35 mouse cellular contexts compared by ENCODE assay signal in the genomic region with DNA sequence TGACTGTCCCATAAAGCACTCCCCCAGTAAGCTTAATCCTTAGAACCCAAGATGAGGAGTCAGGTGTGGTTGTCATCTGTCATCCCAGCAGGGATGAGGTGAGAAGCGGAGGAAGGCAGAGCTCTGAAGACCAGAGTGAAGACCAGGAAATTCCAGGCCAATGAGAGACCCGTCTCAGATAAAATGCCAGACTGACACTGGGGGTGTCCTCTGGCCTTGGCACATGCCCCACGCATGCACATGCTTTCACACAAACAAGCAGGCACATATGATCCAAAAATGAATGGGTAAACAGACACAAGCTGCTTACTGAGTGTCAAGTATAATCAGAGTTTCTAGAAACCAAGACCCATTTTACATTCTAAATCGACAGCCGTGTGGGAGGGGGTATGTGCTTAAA.
"Had no signal": no experiment of that assay in that cellular context is flagged by ENCODE, and none has a peak within 500 bp of the region (broad histone marks: within the 10 kb centered on the region; RNA-seq: fewer than 3 reads in every experiment).

No protein-coding gene starts in this region.

- H3K27ac ChIP-seq: heart, embryonic 13.5 days; heart, embryonic 15.5 days; hindbrain, embryonic 10.5 days; hindbrain, embryonic 12.5 days; hindbrain, embryonic 13.5 days; hindbrain, embryonic 14.5 days; hindbrain, embryonic 15.5 days; hindbrain, postnatal 0 days; intestine, embryonic 15.5 days; kidney, embryonic 15.5 days; kidney, postnatal 0 days; layer of hippocampus, adult 2 months; left cerebral cortex, adult 2 months had no signal

- H3K4me2 ChIP-seq: heart, embryonic 11.5 days; heart, embryonic 12.5 days; heart, embryonic 13.5 days; heart, embryonic 15.5 days; hindbrain, embryonic 12.5 days; hindbrain, embryonic 13.5 days; hindbrain, embryonic 14.5 days; hindbrain, embryonic 15.5 days; intestine, embryonic 15.5 days; kidney, embryonic 15.5 days had no signal

- H3K9me3 ChIP-seq: heart, embryonic 12.5 days; heart, embryonic 13.5 days; heart, embryonic 15.5 days; hindbrain, embryonic 10.5 days; hindbrain, embryonic 12.5 days; hindbrain, embryonic 13.5 days; hindbrain, embryonic 15.5 days; intestine, embryonic 15.5 days; kidney, embryonic 15.5 days had no signal

- DNase-seq: heart, postnatal 10 days; heart, postnatal 14 days; heart, postnatal 36 days; heart, postnatal 4 days; kidney, adult 11 months; kidney, adult 18-20 months; kidney, adult 2 months; kidney, adult 8-10 months; kidney, adult 9 months; kidney, postnatal 10 days; kidney, postnatal 14 days; kidney, postnatal 25 days; kidney, postnatal 36 days; kidney, postnatal 4 days; layer of hippocampus, adult 9-11 months; layer of hippocampus, postnatal 36 days had no signal

- H3K27me3 ChIP-seq: heart, embryonic 12.5 days; heart, embryonic 13.5 days; heart, embryonic 15.5 days; hindbrain, embryonic 12.5 days; hindbrain, embryonic 13.5 days; hindbrain, embryonic 15.5 days; intestine, embryonic 15.5 days; kidney, embryonic 15.5 days had no signal

- H3K4me3 ChIP-seq: heart, embryonic 12.5 days; heart, embryonic 13.5 days; heart, embryonic 15.5 days; hindbrain, embryonic 10.5 days; hindbrain, embryonic 12.5 days; hindbrain, embryonic 13.5 days; hindbrain, embryonic 15.5 days; intestine, embryonic 15.5 days; kidney, embryonic 15.5 days; layer of hippocampus, adult 2 months; left cerebral cortex, adult 2 months had no signal

- H3K9ac ChIP-seq: heart, embryonic 12.5 days; heart, embryonic 13.5 days; heart, embryonic 15.5 days; hindbrain, embryonic 12.5 days; hindbrain, embryonic 13.5 days; hindbrain, embryonic 14.5 days; hindbrain, embryonic 15.5 days; intestine, embryonic 15.5 days; kidney, embryonic 15.5 days had no signal

- H3K4me1 ChIP-seq: heart, embryonic 12.5 days; heart, embryonic 13.5 days; heart, embryonic 15.5 days; hindbrain, embryonic 10.5 days; hindbrain, embryonic 12.5 days; hindbrain, embryonic 13.5 days; hindbrain, embryonic 15.5 days; intestine, embryonic 15.5 days had no signal

- H3K36me3 ChIP-seq: heart, embryonic 12.5 days; heart, embryonic 13.5 days; heart, embryonic 15.5 days; hindbrain, embryonic 10.5 days; hindbrain, embryonic 12.5 days; hindbrain, embryonic 13.5 days; hindbrain, embryonic 15.5 days; intestine, embryonic 15.5 days; kidney, embryonic 15.5 days had no signal

- ATAC-seq: hindbrain, embryonic 16.5 days; hindbrain, postnatal 0 days; inflammation-experienced regulatory T-cells, adult 6 months; intestine, embryonic 15.5 days; intestine, embryonic 16.5 days; intestine, postnatal 0 days had no signal
